Mouse (Mus musculus) effector memory CD4-positive, alpha-beta T cell, adult 5 months (primary cell): Measurements from ENCODE around the gene Apool. TPM values are rescaled to one million over a fixed set of nuclear protein-coding genes. Genes with fewer than 3 reads are reported as not detected.

Experiments used
- polyA plus RNA-seq: library from polyadenylated mRNA; unstranded; fragments of 100-300 nt; shearing (Covaris generic); gene quantifications from one replicate; pipeline ENCODE4 v1.2.1, GENCODE M21; 2017

The Apool gene
- 16.5 TPM for polyA plus RNA-seq

GRCm38 (mm10) chrX:112310804-112311530, at the start of gene Apool:
Gene Apool (plus strand): TSS chrX:112311334.

DNA sequence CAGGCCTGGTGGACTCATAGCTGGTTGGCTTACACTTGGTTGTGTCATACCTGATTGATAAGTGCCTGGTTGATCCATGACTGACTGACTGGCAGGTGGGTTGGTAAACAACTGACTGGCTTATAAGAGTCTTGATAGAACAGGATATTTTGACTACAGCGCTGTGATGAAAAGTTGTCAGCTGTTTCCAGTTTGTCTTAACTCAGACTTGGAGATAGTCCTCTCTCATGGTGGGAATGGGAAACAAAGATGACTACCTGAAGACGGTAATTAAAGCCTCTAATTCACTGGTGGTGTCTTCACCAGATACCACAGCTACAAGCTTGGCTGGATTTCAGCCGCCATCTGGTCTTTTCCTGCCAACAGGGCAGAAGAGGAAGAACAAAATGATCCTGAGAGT, 95.5 kb downstream of the Apool start, which contains the start of gene Satl1:
TSS of gene Satl1 (minus strand) at position 101 of the 400 bp plus-strand sequence.

Other genes with a start within 250 kb of the Apool start
- not detected for gene 4933403O08Rik, start 72.3 kb upstream of the Apool start, polyA plus RNA-seq
- gene Satl1, start 95.4 kb downstream of the Apool start, polyA plus RNA-seq = not detected
- gene 2010106E10Rik, start 183.9 kb downstream of the Apool start, polyA plus RNA-seq = not detected